Mouse (Mus musculus): ENCODE data around the gene Eme2. TPM values are rescaled to one million over a fixed set of nuclear protein-coding genes. Genes with fewer than 3 reads are reported as not detected.
A peak's percentile ranks its signal among the peaks of the same experiment; 100 is the strongest.

The Eme2 gene
- polyA plus RNA-seq, 1 experiment from 2014 or later: 27.4 TPM

DNA sequence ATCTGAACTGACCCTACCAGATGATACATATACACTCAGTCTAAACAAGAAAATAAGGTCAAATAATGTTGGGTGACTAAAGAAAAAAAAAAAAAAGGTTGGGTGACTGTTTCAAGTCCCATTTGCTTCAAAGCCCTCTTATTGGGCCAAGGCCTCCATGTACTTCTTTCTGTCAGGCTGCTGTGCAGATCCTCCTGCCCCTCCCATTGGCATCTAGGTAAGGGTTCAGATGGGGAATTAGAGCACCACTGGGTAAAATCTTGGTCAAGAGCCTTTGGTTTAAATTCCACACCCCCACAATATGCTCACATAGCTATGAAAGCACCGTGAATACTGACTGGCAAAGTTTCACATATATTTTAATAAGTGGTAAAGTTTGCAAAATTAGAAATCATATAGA, 28.4 kb upstream of the Eme2 start:
- ATAC-seq (ENCODE audit: insufficient number of reproducible peaks, low FRiP score, low TSS enrichment, low read depth): no peak
- Histone ChIP-seq H3K4me2 (no peak overlapping the region), H3K4me3 (no peak overlapping the region), H3K4me1 (no peaks in the 10 kb centered on the region), H3K9me3 (no peaks in the 10 kb centered on the region), H3K27ac (no peak overlapping the region), H3K36me3 (peaks cover 91% of the 10 kb centered on the region), H3K9ac (no peak overlapping the region), H3K27me3 (no peaks in the 10 kb centered on the region)
- 93% methylated on average over 1 of the region's 1 CpGs for WGBS

DNA sequence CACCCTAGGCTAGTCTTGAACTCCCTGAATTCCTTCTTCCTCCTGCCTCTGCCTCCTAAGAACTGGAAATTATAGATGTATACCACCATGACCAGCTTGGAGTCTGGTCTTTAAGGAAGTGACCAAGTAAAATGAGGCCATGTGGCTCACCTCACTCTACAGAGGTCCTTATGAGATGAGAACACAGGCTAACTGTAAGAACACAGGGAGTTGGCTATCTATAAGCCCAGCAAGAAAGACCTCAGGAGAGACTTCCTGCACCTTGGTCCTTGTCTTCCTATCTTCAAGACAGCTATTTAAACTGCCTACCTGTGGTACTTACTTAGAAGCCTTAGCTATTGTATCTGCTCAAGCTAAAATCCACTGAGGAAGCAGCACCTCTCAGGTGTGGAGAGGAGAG, 19.1 kb upstream of the Eme2 start:
- Histone ChIP-seq H3K4me3 (no peak overlapping the region), H3K4me2 (no peak overlapping the region), H3K9me3 (no peaks in the 10 kb centered on the region), H3K4me1 (no peaks in the 10 kb centered on the region), H3K36me3 (peaks cover 97% of the 10 kb centered on the region), H3K27me3 (no peaks in the 10 kb centered on the region), H3K9ac (no peak overlapping the region), H3K27ac (no peak overlapping the region)
- ATAC-seq (ENCODE audit: insufficient number of reproducible peaks, low FRiP score, low TSS enrichment, low read depth): no peak

DNA sequence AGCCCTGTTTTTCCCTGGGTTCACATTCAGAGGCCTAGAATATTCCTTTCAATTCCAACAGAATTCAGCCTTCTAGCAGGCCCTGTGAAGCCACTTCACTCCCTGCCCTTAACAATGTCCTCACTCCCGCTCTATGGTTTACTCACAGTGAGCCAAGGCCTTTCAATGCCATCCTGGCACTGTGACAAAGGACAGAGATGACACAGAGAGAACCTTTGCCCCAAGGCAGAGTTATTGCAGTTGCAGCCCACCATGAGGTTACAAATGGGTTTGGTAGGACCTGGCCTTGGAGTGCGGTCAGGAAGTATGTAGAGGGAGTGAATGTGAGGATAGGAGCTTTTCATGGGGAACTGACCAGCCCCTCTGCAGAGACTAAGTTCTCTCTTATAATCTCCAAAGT, 12.7 kb upstream of the Eme2 start:
- no peak for ATAC-seq (ENCODE audit: insufficient number of reproducible peaks, low FRiP score, low TSS enrichment, low read depth)
- Histone ChIP-seq H3K9ac (no peak overlapping the region), H3K4me2 (no peak overlapping the region), H3K4me1 (no peaks in the 10 kb centered on the region), H3K9me3 (no peaks in the 10 kb centered on the region), H3K4me3 (no peak overlapping the region), H3K27ac (no peak overlapping the region), H3K36me3 (peaks cover 99% of the 10 kb centered on the region), H3K27me3 (no peaks in the 10 kb centered on the region)
- 96% methylated on average over 2 of the region's 2 CpGs for WGBS

DNA sequence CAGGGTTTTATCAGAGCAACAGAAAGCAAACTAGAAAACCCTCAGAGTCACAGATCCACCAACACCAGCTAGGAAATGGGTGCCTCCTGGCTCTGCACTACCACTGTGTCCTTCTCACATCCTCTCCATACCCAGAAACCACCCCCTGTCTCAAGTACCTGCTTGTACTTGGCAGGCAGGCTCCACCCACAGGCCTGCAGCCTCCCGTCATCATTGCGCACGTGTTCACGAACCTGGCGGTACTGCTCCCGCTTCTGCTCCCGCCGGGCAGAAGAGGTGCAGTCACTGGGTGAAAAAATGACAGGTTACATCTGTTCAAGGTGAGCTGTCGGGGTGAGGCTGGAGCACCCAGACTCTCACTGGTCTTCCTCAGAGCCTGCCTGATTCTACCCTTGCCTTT, 8.9 kb upstream of the Eme2 start:
- Histone ChIP-seq H3K9ac (no peak overlapping the region), H3K9me3 (no peaks in the 10 kb centered on the region), H3K4me3 (no peak overlapping the region), H3K27ac (no peak overlapping the region), H3K4me1 (no peaks in the 10 kb centered on the region), H3K27me3 (no peaks in the 10 kb centered on the region), H3K36me3 (peaks cover 100% of the 10 kb centered on the region), H3K4me2 (no peak overlapping the region)
- WGBS: 89% methylated on average over 9 of the region's 9 CpGs
- no peak for ATAC-seq (ENCODE audit: insufficient number of reproducible peaks, low FRiP score, low TSS enrichment, low read depth)

DNA sequence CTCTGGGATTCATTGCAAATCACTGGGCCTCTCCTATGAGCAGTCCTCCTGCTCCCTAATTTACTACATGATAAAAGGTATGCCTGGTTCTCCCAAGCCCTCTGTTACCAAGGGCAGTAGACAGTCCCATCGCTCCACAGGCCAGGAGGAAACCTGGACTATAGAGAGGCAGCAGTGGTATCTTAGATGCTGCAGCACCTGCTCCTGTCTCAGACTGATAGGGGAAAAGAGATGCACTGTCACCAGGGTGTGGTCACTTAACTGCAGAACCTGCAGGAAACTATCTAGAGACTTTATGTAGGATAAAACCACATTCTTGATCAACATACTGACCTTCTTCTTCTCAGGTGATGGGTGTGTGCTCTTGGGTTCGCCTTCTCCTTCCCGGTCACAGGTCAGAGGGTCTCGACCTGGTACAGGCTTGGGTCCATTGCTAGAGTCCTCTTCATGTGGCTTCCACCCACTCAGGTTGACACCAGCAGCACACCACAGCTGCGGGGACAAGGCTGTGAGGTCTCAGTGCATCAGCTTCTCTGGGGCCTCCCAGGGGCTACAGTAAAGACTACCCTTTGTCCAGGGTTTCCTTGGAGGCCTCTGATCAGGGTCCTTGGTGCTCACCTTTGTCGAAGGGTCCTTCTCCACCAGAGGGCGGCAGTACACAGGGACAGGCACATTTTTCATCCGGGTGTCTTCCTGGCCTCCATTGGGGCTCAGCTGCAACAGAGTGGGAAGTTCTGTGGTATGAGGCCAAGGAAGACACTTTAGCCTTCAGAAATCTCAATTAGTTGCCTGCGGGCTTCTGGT, 8.0 kb upstream of the Eme2 start:
- no peak overlapping the region for H3K4me3 ChIP-seq
- H3K27ac ChIP-seq: no peak overlapping the region
- WGBS: 70% methylated on average over 9 of the region's 9 CpGs
- no peak overlapping the region for H3K4me2 ChIP-seq
- peaks cover 100% of the 10 kb centered on the region for H3K36me3 ChIP-seq
- H3K9ac ChIP-seq: no peak overlapping the region
- no peaks in the 10 kb centered on the region for H3K9me3 ChIP-seq
- H3K4me1 ChIP-seq: peaks cover 2% of the 10 kb centered on the region
- ATAC-seq (ENCODE audit: insufficient number of reproducible peaks, low FRiP score, low TSS enrichment, low read depth): no peak
- no peaks in the 10 kb centered on the region for H3K27me3 ChIP-seq

DNA sequence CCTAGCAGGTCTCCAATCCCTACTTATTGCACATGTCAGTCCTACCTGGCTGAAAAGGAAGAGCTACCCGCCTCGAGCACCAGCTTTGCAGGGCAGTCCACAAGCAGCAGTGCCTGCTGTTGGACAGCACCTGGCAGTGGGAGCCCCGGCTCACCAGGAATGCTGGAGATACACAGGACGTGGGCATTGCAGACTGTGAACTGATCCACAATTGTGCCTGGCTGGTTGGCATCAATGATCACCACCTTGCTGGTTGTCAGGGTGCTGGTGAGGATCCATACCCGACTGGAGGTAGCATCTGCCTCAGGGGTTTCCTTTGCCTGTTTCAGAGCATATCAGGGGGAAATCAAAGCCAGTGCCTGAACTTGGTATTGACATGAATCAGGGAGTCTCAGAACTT, 7.2 kb upstream of the Eme2 start:
- Histone ChIP-seq H3K4me1 (peaks cover 9% of the 10 kb centered on the region), H3K4me2 (no peak overlapping the region), H3K27ac (no peak overlapping the region), H3K4me3 (no peak overlapping the region), H3K9ac (no peak overlapping the region), H3K27me3 (no peaks in the 10 kb centered on the region), H3K36me3 (peaks cover 100% of the 10 kb centered on the region), H3K9me3 (no peaks in the 10 kb centered on the region)
- ATAC-seq (ENCODE audit: insufficient number of reproducible peaks, low FRiP score, low TSS enrichment, low read depth): no peak
- WGBS: 95% methylated on average over 5 of the region's 5 CpGs

DNA sequence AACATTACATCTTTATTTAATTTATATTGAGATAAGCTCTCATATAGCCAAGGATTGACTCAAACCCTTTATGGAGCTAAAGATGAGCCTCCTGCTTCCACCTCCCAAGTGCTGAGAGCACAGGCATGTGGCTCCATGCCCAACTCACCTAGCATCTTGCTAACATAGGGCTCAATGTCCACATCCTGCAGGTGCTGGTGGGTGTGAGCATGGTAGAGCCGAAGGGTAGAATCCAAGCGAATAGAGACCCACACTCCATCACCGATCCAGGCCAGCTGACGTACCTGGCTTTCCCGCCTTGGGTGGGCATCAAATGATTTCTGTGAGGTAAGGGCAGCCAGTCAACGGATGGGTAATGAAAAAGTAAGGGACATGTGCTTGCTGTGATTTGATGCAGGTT, 5.1 kb upstream of the Eme2 start:
- H3K9ac ChIP-seq: no peak overlapping the region
- H3K27me3 ChIP-seq: no peaks in the 10 kb centered on the region
- no peaks in the 10 kb centered on the region for H3K9me3 ChIP-seq
- peaks cover 27% of the 10 kb centered on the region for H3K4me1 ChIP-seq
- no peak overlapping the region for H3K4me2 ChIP-seq
- 89% methylated on average over 6 of the region's 6 CpGs for WGBS
- no peak overlapping the region for H3K4me3 ChIP-seq
- no peak for ATAC-seq (ENCODE audit: insufficient number of reproducible peaks, low FRiP score, low TSS enrichment, low read depth)
- H3K27ac ChIP-seq: no peak overlapping the region
- peaks cover 80% of the 10 kb centered on the region for H3K36me3 ChIP-seq

DNA sequence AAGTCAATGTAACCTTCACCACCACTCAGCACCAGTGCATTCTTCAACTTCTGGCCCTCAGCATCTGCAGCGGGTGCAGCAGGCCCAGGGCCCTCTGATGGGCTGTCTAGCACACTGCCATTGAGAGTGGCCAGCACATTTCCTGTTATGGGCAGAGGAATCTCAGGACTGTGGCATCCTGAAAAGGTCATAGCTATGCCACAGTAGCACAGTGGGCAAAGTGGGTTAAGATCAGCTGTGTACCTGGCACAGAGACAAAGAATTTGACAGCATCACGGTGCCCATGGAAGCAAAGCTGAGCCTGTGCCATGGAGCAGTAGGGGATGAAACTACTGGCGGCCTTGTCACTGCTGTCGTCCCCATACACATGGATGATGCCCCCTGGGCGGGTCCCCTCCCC, 4.3 kb upstream of the Eme2 start:
- no peaks in the 10 kb centered on the region for H3K9me3 ChIP-seq
- peaks cover 72% of the 10 kb centered on the region for H3K36me3 ChIP-seq
- no peak for ATAC-seq (ENCODE audit: insufficient number of reproducible peaks, low FRiP score, low TSS enrichment, low read depth)
- 76% methylated on average over 5 of the region's 5 CpGs for WGBS
- H3K4me3 ChIP-seq: no peak overlapping the region
- H3K4me2 ChIP-seq: no peak overlapping the region
- peaks cover 31% of the 10 kb centered on the region for H3K4me1 ChIP-seq
- no peak overlapping the region for H3K27ac ChIP-seq
- no peaks in the 10 kb centered on the region for H3K27me3 ChIP-seq
- no peak overlapping the region for H3K9ac ChIP-seq

DNA sequence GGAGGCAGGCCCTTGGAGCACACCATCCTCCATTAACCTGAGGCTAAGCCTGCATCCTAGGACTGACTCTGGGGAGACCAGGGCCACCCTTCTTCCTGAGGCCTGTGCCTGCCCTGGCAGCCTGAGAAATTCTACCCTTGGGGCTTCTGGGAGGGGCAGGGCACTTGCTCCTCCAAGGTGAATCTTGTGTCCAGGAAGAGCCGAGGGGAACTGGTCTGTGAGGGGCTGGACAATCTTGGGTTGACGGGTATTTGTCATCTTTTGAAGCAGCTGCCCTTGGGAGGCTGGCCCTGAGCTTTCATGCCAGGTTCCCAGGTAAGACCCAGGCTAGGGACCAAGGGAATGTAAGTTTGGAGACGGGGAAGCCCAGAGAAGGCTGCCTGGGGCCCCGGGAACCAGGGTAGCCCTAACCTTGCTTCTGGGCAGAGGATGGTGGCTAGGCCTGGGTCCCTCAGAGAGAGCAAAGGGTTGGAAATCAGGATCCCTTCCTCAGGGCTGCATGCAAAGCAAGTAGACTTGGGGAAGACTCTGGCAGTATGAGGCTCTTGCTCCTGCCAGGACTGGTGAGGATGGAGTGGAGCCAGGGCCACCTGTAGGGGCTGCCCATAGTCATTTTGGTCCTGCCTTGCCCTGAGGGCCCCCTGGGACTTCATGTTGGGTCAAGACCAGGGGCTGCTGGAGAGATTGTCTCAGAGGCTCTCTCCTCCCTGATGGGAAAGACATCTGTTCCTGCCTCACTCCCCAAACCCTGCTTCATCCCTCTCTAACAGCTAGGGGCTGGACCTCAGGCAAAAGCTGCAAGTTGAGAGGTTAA, 3.4 kb upstream of the Eme2 start:
- Histone ChIP-seq H3K4me3 (no peak overlapping the region), H3K27ac (no peak overlapping the region), H3K9ac (no peak overlapping the region), H3K9me3 (no peaks in the 10 kb centered on the region), H3K4me1 (peaks cover 40% of the 10 kb centered on the region), H3K27me3 (no peaks in the 10 kb centered on the region), H3K4me2 (0 out of 2 replicates have a peak overlapping the region, but pooled peaks have one; percentile 10), H3K36me3 (peaks cover 68% of the 10 kb centered on the region)
- ATAC-seq (ENCODE audit: insufficient number of reproducible peaks, low FRiP score, low TSS enrichment, low read depth): no peak
- WGBS: 78% methylated on average over 4 of the region's 4 CpGs

DNA sequence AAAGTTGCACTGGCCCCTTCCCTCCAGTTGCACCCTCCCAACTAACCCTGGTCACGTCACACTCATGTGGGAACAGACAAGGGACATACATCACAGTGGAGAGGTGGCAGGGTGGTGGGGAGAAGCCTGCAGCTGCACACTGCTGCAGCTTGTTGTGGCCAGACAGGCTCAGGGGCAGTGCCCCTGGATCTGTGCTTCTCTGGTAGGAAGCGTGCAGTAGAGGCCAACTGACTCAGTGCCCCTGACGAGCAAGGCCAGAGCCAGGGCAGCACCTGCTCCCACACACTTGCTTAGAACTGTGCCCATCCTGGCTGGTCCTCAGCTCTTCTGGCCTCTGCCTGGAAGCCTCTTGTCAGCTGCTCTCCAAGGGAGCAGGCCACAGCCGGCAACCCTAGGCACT, 2.7 kb upstream of the Eme2 start:
- Histone ChIP-seq H3K9ac (no peak overlapping the region), H3K4me1 (peaks cover 40% of the 10 kb centered on the region), H3K4me3 (peak overlapping the region; percentile 90), H3K36me3 (peaks cover 68% of the 10 kb centered on the region), H3K27ac (no peak overlapping the region), H3K4me2 (0 out of 2 replicates have a peak overlapping the region, but pooled peaks have one; percentile 10), H3K9me3 (no peaks in the 10 kb centered on the region), H3K27me3 (no peaks in the 10 kb centered on the region)
- no peak for ATAC-seq (ENCODE audit: insufficient number of reproducible peaks, low FRiP score, low TSS enrichment, low read depth)
- WGBS: 82% methylated on average over 4 of the region's 4 CpGs

DNA sequence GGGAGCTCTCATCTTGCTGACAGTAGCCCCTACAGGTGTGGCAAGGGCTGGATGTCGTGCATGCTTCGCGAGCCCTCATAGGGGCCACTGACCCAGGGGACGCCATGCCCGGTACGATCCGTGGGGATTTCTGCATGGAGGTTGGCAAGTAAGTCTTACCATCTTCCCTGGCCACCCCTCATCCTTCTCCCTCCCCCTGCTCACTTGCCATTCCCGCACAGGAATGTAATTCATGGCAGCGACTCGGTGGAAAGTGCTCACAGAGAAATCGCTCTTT, 2.0 kb upstream of the Eme2 start:
- Histone ChIP-seq H3K4me2 (peak overlapping the region; percentile 95), H3K36me3 (peaks cover 68% of the 10 kb centered on the region), H3K27me3 (no peaks in the 10 kb centered on the region), H3K27ac (peak overlapping the region; percentile 89), H3K9me3 (no peaks in the 10 kb centered on the region), H3K4me3 (peak overlapping the region; percentile 90), H3K4me1 (peaks cover 40% of the 10 kb centered on the region), H3K9ac (peak overlapping the region; percentile 92)
- no peak for ATAC-seq (ENCODE audit: insufficient number of reproducible peaks, low FRiP score, low TSS enrichment, low read depth)
- 34% methylated on average over 11 of the region's 11 CpGs for WGBS

DNA sequence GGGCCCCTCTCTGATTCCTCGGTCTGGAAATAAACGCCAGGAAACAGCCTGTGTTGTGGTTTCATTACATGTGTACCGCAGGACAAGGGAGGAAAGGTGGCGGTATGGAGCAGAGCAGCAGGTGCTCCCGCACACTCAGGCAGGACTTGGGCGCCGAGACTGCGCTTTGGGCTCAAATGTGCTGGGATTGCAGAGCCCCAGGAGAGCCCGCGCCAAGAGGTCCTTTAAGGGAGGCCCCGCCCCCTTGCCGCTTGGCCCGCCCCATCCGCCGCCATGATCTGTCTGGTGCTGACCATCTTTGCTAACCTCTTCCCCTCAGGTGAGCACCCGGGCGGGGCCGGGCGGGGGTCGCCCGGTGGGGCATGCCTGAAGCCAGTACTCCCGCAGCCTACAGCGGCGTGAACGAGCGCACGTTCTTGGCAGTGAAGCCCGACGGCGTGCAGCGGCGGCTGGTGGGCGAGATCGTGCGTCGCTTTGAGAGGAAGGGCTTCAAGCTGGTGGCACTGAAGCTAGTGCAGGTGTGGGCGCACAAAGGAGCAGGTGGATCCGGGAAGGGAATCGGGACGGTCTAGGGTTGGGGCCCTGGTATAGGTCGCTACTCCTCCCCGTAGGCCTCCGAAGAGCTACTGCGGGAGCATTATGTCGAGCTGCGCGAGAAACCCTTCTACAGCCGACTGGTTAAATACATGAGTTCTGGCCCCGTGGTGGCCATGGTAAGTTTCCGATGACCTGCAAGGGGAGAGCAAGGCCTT, 1.5 kb upstream of the Eme2 start, which contains the start of gene Nme3:
Nme3 (plus strand) TSS at position 260 of the 752 bp plus-strand sequence.
- Histone ChIP-seq H3K4me1 (peaks cover 40% of the 10 kb centered on the region), H3K36me3 (peaks cover 67% of the 10 kb centered on the region), H3K4me2 (peak within 1 kb of the TSS; percentile 95), H3K4me3 (peak within 1 kb of the TSS; percentile 90), H3K27me3 (no peaks in the 10 kb centered on the region), H3K9me3 (no peaks in the 10 kb centered on the region), H3K27ac (peak within 1 kb of the TSS; percentile 89), H3K9ac (peak within 1 kb of the TSS; percentile 92)
- no peak for ATAC-seq (ENCODE audit: insufficient number of reproducible peaks, low FRiP score, low TSS enrichment, low read depth)
- WGBS: 1% methylated on average over 50 of the region's 50 CpGs
